Mouse (Mus musculus): ENCODE data around the gene Ift88. TPM values are rescaled to one million over a fixed set of nuclear protein-coding genes. Genes with fewer than 3 reads are reported as not detected.
A peak's percentile ranks its signal among the peaks of the same experiment; 100 is the strongest.

The Ift88 gene
- total and polyA plus RNA-seq, 2 experiments from 2014 or later: 17.5 to 22.0 TPM

- 1% methylated on average over 34 of the region's 60 CpGs for WGBS
- peak; percentile 24; the same call in 1 of the 2 replicates for TF ChIP-seq CTCF (IDR thresholded peaks at IDR 0.05)
- Histone ChIP-seq H3K9me3 (ENCODE audit: low read length) (no peaks in the 10 kb centered on the region), H3K4me1 (ENCODE audit: insufficient read depth, low read length) (no peaks in the 10 kb centered on the region; the same call in 1 of the 2 replicates), H3K4me2 (ENCODE audit: low read depth, low read length, poor library complexity, severe bottlenecking) (peak overlapping the region; percentile 82), H3K27ac (ENCODE audit: low read depth, low read length) (peak overlapping the region; percentile 76), H3K36me3 (ENCODE audit: insufficient read depth, low read length) (no peaks in the 10 kb centered on the region), H3K27me3 (ENCODE audit: insufficient read depth, low read length) (no peaks in the 10 kb centered on the region), H3K9ac (replicated peaks; ENCODE audit: low read length, poor library complexity, severe bottlenecking) (peak overlapping the region; percentile 90), H3K4me3 (ENCODE audit: low read depth, low read length) (peak overlapping the region; percentile 81)
- ATAC-seq (ENCODE audit: low FRiP score) (peak; percentile 82), DNase-seq (ENCODE audit: low spot score) (peak; percentile 55)
Measured at GRCm38 (mm10) chr14:57525388-57526049, 101.7 kb downstream of the Ift88 start.

- Histone ChIP-seq H3K36me3 (ENCODE audit: insufficient read depth, low read length) (no peaks in the 10 kb centered on the region), H3K9ac (replicated peaks; ENCODE audit: low read length, poor library complexity, severe bottlenecking) (no peak overlapping the region), H3K4me1 (ENCODE audit: insufficient read depth, low read length) (no peaks in the 10 kb centered on the region; the same call in 1 of the 2 replicates), H3K4me3 (ENCODE audit: low read depth, low read length) (peak overlapping the region; percentile 81), H3K27me3 (ENCODE audit: insufficient read depth, low read length) (no peaks in the 10 kb centered on the region), H3K9me3 (ENCODE audit: low read length) (no peaks in the 10 kb centered on the region), H3K4me2 (ENCODE audit: low read depth, low read length, poor library complexity, severe bottlenecking) (peak overlapping the region; percentile 82), H3K27ac (ENCODE audit: low read depth, low read length) (no peak overlapping the region)
- peak; percentile 22; the same call in 1 of the 2 replicates for ATAC-seq (ENCODE audit: low FRiP score)
- DNase-seq (ENCODE audit: low spot score): no peak
- WGBS: 59% methylated on average over 10 of the region's 10 CpGs
- no peak for TF ChIP-seq CTCF (IDR thresholded peaks at IDR 0.05)
Measured at GRCm38 (mm10) chr14:57526050-57526623, 102.3 kb downstream of the Ift88 start.

- H3K36me3 ChIP-seq (ENCODE audit: insufficient read depth, low read length): peaks cover 4% of the 10 kb centered on the region; the same call in 1 of the 2 replicates
- ATAC-seq (ENCODE audit: low FRiP score): no peak
- no peak overlapping the region for H3K4me3 ChIP-seq (ENCODE audit: low read depth, low read length)
- H3K4me1 ChIP-seq (ENCODE audit: insufficient read depth, low read length): no peaks in the 10 kb centered on the region; the same call in 1 of the 2 replicates
- DNase-seq (ENCODE audit: low spot score): no peak
- H3K27ac ChIP-seq (ENCODE audit: low read depth, low read length): no peak overlapping the region
- no peak for TF ChIP-seq CTCF (IDR thresholded peaks at IDR 0.05)
- 35% methylated on average over 7 of the region's 7 CpGs for WGBS
- no peak overlapping the region for H3K4me2 ChIP-seq (ENCODE audit: low read depth, low read length, poor library complexity, severe bottlenecking)
- no peak overlapping the region for H3K9ac ChIP-seq (replicated peaks; ENCODE audit: low read length, poor library complexity, severe bottlenecking)
- no peaks in the 10 kb centered on the region for H3K27me3 ChIP-seq (ENCODE audit: insufficient read depth, low read length)
- no peaks in the 10 kb centered on the region for H3K9me3 ChIP-seq (ENCODE audit: low read length)
Measured at GRCm38 (mm10) chr14:57527122-57527521, 103.3 kb downstream of the Ift88 start.

GRCm38 (mm10) chr14:57527598-57527997 lies 103.7 kb downstream of the Ift88 start:
- no peak for TF ChIP-seq CTCF (IDR thresholded peaks at IDR 0.05)
- no peak overlapping the region for H3K4me2 ChIP-seq (ENCODE audit: low read depth, low read length, poor library complexity, severe bottlenecking)
- H3K27me3 ChIP-seq (ENCODE audit: insufficient read depth, low read length): no peaks in the 10 kb centered on the region
- no peak for ATAC-seq (ENCODE audit: low FRiP score)
- H3K4me1 ChIP-seq (ENCODE audit: insufficient read depth, low read length): no peaks in the 10 kb centered on the region; the same call in 1 of the 2 replicates
- DNase-seq (ENCODE audit: low spot score): no peak
- H3K9me3 ChIP-seq (ENCODE audit: low read length): no peaks in the 10 kb centered on the region
- H3K9ac ChIP-seq (replicated peaks; ENCODE audit: low read length, poor library complexity, severe bottlenecking): no peak overlapping the region
- H3K27ac ChIP-seq (ENCODE audit: low read depth, low read length): no peak overlapping the region
- H3K4me3 ChIP-seq (ENCODE audit: low read depth, low read length): no peak overlapping the region
- 50% methylated on average over 2 of the region's 2 CpGs for WGBS
- H3K36me3 ChIP-seq (ENCODE audit: insufficient read depth, low read length): peaks cover 4% of the 10 kb centered on the region; the same call in 1 of the 2 replicates

GRCm38 (mm10) chr14:57529086-57529785 lies 105.4 kb downstream of the Ift88 start:
- Histone ChIP-seq H3K4me1 (ENCODE audit: insufficient read depth, low read length) (peaks cover 2% of the 10 kb centered on the region; the same call in 1 of the 2 replicates), H3K27ac (ENCODE audit: low read depth, low read length) (no peak overlapping the region), H3K9ac (replicated peaks; ENCODE audit: low read length, poor library complexity, severe bottlenecking) (no peak overlapping the region), H3K4me3 (ENCODE audit: low read depth, low read length) (no peak overlapping the region), H3K36me3 (ENCODE audit: insufficient read depth, low read length) (peaks cover 4% of the 10 kb centered on the region; the same call in 1 of the 2 replicates), H3K27me3 (ENCODE audit: insufficient read depth, low read length) (no peaks in the 10 kb centered on the region), H3K4me2 (ENCODE audit: low read depth, low read length, poor library complexity, severe bottlenecking) (no peak overlapping the region), H3K9me3 (ENCODE audit: low read length) (no peaks in the 10 kb centered on the region)
- 61% methylated on average over 10 of the region's 10 CpGs for WGBS
- ATAC-seq (ENCODE audit: low FRiP score): no peak
- no peak for DNase-seq (ENCODE audit: low spot score)
- no peak for TF ChIP-seq CTCF (IDR thresholded peaks at IDR 0.05)
